Mouse (Mus musculus) ES-Bruce4 (cell line): ENCODE measurements at regions not wholly inside any gene's neighbourhood (a gene's known extent, or its start where the extent isn't known, plus 50 kb on each side); places are given as distances from the start of the nearest gene placed in this dataset.

Experiments used
- H3K27ac ChIP-seq: 2 replicates; pipeline ENCODE4 v1.5.1; 2012; ENCODE audit warnings: low read length, inconsistent platforms; ENCODE audit not compliant: insufficient read depth
- H3K27me3 ChIP-seq: 2 replicates; pipeline ENCODE4 v1.6.1; 2012; ENCODE audit warnings: mild to moderate bottlenecking, low read length, inconsistent platforms; ENCODE audit not compliant: control insufficient read depth, poor library complexity, insufficient read depth, severe bottlenecking
- H3K36me3 ChIP-seq: 2 replicates; pipeline ENCODE4 v1.6.1; 2012; ENCODE audit warnings: inconsistent platforms, mild to moderate bottlenecking, low read length, moderate library complexity; ENCODE audit not compliant: control insufficient read depth, poor library complexity, insufficient read depth, severe bottlenecking
- H3K4me1 ChIP-seq: one replicate; pipeline ENCODE4 v1.8.1; 2011; ENCODE audit warnings: low read length; ENCODE audit not compliant: control insufficient read depth, insufficient read depth
- H3K4me3 ChIP-seq: 2 replicates; pipeline ENCODE4 v1.5.1; 2011; ENCODE audit warnings: low read depth, mild to moderate bottlenecking, low read length
- H3K9ac ChIP-seq: 2 replicates; pipeline ENCODE4 v1.6.1; 2012; ENCODE audit warnings: low read depth, mild to moderate bottlenecking, inconsistent platforms; ENCODE audit not compliant: poor library complexity, severe bottlenecking
- H3K9me3 ChIP-seq: replicated peaks from 2 replicates; pipeline ENCODE4 v1.6.1; 2012; ENCODE audit warnings: mild to moderate bottlenecking, low read length, inconsistent platforms; ENCODE audit not compliant: control insufficient read depth, poor library complexity, insufficient read depth, severe bottlenecking
- CTCF ChIP-seq: IDR thresholded peaks from one replicate; pipeline ENCODE4 v1.8.1; 2011; ENCODE audit warnings: low read depth, low read length
- EP300 ChIP-seq: IDR thresholded peaks from 2 replicates; pipeline ENCODE4 v1.6.1; 2011; ENCODE audit warnings: low read depth, low read length; ENCODE audit not compliant: insufficient read depth
- POLR2A ChIP-seq: IDR thresholded peaks from one replicate; pipeline ENCODE4 v1.8.1; 2011; ENCODE audit warnings: low read length; ENCODE audit not compliant: insufficient read depth

- Histone ChIP-seq H3K9ac (no peak overlapping the region), H3K9me3 (no peaks in the 10 kb centered on the region), H3K4me1 (no peaks in the 10 kb centered on the region), H3K4me3 (no peak overlapping the region), H3K27me3 (no peaks in the 10 kb centered on the region), H3K27ac (no peak overlapping the region), H3K36me3 (no peaks in the 10 kb centered on the region)
- TF ChIP-seq EP300: no peak
Measured at GRCm38 (mm10) chr8:24215510-24216138, 510.0 kb downstream of the Adam3 start.

GRCm38 (mm10) chr8:24214315-24214714 is 511.3 kb downstream of the Adam3 start:
- H3K4me3 ChIP-seq: no peak overlapping the region
- no peaks in the 10 kb centered on the region for H3K4me1 ChIP-seq
- H3K27me3 ChIP-seq: peaks cover 2% of the 10 kb centered on the region; the same call in 1 of the 2 replicates
- H3K27ac ChIP-seq: no peak overlapping the region
- H3K9me3 ChIP-seq: no peaks in the 10 kb centered on the region; the same call in 1 of the 2 replicates
- TF ChIP-seq POLR2A (no peak), CTCF (no peak), EP300 (no peak)
- H3K9ac ChIP-seq: no peak overlapping the region
- H3K36me3 ChIP-seq: no peaks in the 10 kb centered on the region

GRCm38 (mm10) chr8:24212216-24213200 is 513.1 kb downstream of the Adam3 start:
- no peak overlapping the region for H3K27ac ChIP-seq
- no peaks in the 10 kb centered on the region for H3K4me1 ChIP-seq
- TF ChIP-seq CTCF (no peak), POLR2A (no peak), EP300 (no peak)
- H3K27me3 ChIP-seq: peaks cover 2% of the 10 kb centered on the region; the same call in 1 of the 2 replicates
- no peaks in the 10 kb centered on the region for H3K36me3 ChIP-seq
- no peak overlapping the region for H3K4me3 ChIP-seq
- no peaks in the 10 kb centered on the region; the same call in 1 of the 2 replicates for H3K9me3 ChIP-seq
- H3K9ac ChIP-seq: no peak overlapping the region

- H3K36me3 ChIP-seq: no peaks in the 10 kb centered on the region
- no peaks in the 10 kb centered on the region for H3K4me1 ChIP-seq
- peaks cover 2% of the 10 kb centered on the region; the same call in 1 of the 2 replicates for H3K27me3 ChIP-seq
- no peak overlapping the region for H3K27ac ChIP-seq
- TF ChIP-seq CTCF (no peak), POLR2A (no peak), EP300 (no peak)
- no peak overlapping the region for H3K9ac ChIP-seq
- no peaks in the 10 kb centered on the region; the same call in 1 of the 2 replicates for H3K9me3 ChIP-seq
- H3K4me3 ChIP-seq: no peak overlapping the region
Measured at GRCm38 (mm10) chr8:24211091-24211490, 514.6 kb downstream of the Adam3 start.
